Mouse (Mus musculus): ENCODE data around the gene Igf1r. TPM values are rescaled to one million over a fixed set of nuclear protein-coding genes. Genes with fewer than 3 reads are reported as not detected.
A peak's percentile ranks its signal among the peaks of the same experiment; 100 is the strongest.
"Not testable (repeated sequence)": the region's sequence is repeated elsewhere in the genome, so short reads cannot be mapped to it uniquely, and the experiment has no call there.

The Igf1r gene
- polyA plus RNA-seq, 1 experiment from 2014 or later: 25.6 TPM

DNA sequence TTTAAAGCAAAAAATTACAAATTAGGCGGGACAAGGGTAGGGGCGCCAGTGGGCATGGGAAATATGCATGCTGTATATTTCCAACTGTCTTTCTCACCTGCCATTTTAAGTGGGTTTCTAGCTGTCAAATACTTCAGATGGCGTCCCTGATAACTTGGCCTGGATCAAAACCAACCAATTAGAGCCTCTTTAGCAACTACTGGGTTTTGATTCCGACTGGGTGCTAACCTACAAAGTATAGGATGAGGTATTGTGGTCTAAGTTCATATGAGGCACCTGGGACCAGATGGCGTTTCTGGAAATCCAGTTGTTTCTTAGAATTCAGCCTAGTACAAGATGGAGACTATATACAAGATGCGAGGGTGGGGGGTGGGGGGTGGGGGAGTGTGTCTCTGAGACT is 319.2 kb downstream of the Igf1r start:
- WGBS: 88% methylated on average over 6 of the region's 6 CpGs

DNA sequence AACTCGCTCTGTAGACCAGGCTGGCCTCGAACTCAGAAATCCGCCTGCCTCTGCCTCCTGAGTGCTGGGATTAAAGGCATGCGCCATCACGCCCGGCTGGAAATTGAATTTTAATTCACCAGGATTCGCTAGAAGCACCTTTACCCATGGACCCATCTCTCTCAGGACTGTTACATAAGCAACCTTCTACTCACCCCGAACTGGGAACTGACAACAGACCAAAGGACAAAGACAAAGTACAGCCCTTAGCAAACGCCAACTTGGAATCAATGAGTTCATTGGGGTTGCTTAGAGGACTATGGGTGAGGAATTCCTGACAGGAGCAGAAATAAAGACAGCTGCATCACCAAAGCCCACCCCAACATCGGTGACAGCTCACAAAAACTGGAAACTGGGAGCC is 320.0 kb downstream of the Igf1r start:
- no peak overlapping the region for H3K9ac ChIP-seq
- H3K27ac ChIP-seq (ENCODE audit: poor library complexity, severe bottlenecking): no peak overlapping the region
- H3K36me3 ChIP-seq: no peaks in the 10 kb centered on the region
- H3K4me1 ChIP-seq (replicated peaks): peaks cover 9% of the 10 kb centered on the region
- ATAC-seq (ENCODE audit: insufficient number of reproducible peaks, low FRiP score): no peak
- peaks cover 19% of the 10 kb centered on the region for H3K27me3 ChIP-seq (replicated peaks)
- H3K4me2 ChIP-seq: no peak overlapping the region
- WGBS: 81% methylated on average over 10 of the region's 10 CpGs
- H3K9me3 ChIP-seq (replicated peaks): no peaks in the 10 kb centered on the region
- H3K4me3 ChIP-seq: no peak overlapping the region

More for the DNA sequence above, 319.2 kb downstream of the Igf1r start:
- Histone ChIP-seq H3K9me3 (replicated peaks) (no peaks in the 10 kb centered on the region), H3K27ac (ENCODE audit: poor library complexity, severe bottlenecking) (no peak overlapping the region), H3K4me3 (no peak overlapping the region), H3K4me2 (no peak overlapping the region), H3K9ac (no peak overlapping the region), H3K27me3 (replicated peaks) (peaks cover 12% of the 10 kb centered on the region), H3K36me3 (no peaks in the 10 kb centered on the region), H3K4me1 (replicated peaks) (peaks cover 9% of the 10 kb centered on the region)
- ATAC-seq (ENCODE audit: insufficient number of reproducible peaks, low FRiP score): no peak

DNA sequence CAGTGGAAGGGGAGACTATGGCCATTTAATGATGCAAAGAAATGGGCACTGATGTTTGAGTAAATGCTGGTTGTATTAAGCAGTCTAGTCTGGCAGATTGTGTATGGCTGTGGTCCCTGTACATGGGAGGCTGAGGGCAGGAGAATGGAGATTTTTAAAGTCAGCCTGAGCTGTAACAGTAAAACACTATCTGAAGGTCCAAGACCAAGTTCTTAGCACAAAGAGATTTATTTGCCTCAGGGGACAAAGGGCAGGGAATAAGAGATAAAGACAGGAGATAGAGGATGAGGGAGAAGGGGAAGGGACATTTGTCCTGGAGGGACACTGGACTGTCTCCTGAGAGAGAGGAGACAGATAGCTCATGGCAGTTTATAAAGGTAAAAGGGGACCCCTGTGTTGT is 320.9 kb downstream of the Igf1r start, which contains the start of gene Fam169b:
TSS of gene Fam169b (plus strand) at position 325 of the 400 bp plus-strand sequence.
- Histone ChIP-seq H3K4me1 (replicated peaks) (peaks cover 9% of the 10 kb centered on the region), H3K36me3 (no peaks in the 10 kb centered on the region), H3K9ac (no peak within 1 kb of the TSS), H3K4me2 (no peak within 1 kb of the TSS), H3K4me3 (no peak within 1 kb of the TSS), H3K9me3 (replicated peaks) (no peaks in the 10 kb centered on the region), H3K27ac (ENCODE audit: poor library complexity, severe bottlenecking) (no peak within 1 kb of the TSS), H3K27me3 (replicated peaks) (peaks cover 26% of the 10 kb centered on the region)
- no peak for ATAC-seq (ENCODE audit: insufficient number of reproducible peaks, low FRiP score)

DNA sequence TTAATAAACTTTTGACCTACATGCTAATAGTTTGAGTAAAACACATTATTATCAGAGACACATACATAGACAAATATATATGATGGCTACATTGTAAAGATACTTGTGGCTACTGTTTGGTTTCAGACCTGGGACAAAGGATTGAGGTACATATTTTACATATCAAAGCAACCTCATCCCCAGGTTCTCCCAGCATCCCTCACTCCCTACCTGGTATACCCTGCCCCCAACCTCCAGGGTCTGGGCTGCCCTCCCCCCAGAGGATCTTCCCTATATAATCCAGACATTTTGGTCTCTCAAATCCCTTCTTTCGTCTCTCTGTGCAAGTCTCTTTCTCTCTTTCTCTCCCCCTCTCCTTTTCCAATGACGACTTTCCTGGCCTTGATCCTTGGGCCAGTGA is 321.6 kb downstream of the Igf1r start:
- Histone ChIP-seq H3K4me3 (no peak overlapping the region), H3K9me3 (replicated peaks) (no peaks in the 10 kb centered on the region), H3K27me3 (replicated peaks) (peaks cover 29% of the 10 kb centered on the region), H3K4me2 (no peak overlapping the region), H3K4me1 (replicated peaks) (peaks cover 9% of the 10 kb centered on the region), H3K36me3 (no peaks in the 10 kb centered on the region), H3K27ac (ENCODE audit: poor library complexity, severe bottlenecking) (no peak overlapping the region), H3K9ac (no peak overlapping the region)
- no peak for ATAC-seq (ENCODE audit: insufficient number of reproducible peaks, low FRiP score)
- 59% methylated on average over 2 of the region's 2 CpGs for WGBS

DNA sequence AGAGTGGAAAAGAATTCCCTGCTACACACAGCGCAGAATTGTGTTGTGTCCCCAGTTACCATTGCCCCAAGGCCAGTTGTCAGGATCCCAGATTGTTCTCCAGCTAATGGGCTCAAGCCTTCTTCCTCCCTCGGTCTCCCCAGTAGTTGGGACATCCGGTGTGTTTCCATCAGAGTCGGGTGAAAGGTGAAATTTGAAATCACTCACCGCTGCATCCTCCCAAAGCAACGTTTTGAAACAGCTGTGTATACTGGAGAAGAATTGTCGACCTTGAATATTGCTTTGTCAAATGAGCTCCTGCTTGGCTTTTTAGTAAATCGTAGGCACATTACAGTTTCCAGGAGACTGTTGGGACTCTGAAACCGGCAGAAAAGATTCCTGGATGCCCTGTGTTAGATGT is 322.3 kb downstream of the Igf1r start:
- H3K9me3 ChIP-seq (replicated peaks): no peaks in the 10 kb centered on the region
- H3K9ac ChIP-seq: no peak overlapping the region
- H3K4me3 ChIP-seq: no peak overlapping the region
- peaks cover 34% of the 10 kb centered on the region for H3K27me3 ChIP-seq (replicated peaks)
- no peak for ATAC-seq (ENCODE audit: insufficient number of reproducible peaks, low FRiP score)
- no peaks in the 10 kb centered on the region for H3K36me3 ChIP-seq
- H3K27ac ChIP-seq (ENCODE audit: poor library complexity, severe bottlenecking): no peak overlapping the region
- 66% methylated on average over 9 of the region's 9 CpGs for WGBS
- H3K4me2 ChIP-seq: no peak overlapping the region
- peaks cover 9% of the 10 kb centered on the region for H3K4me1 ChIP-seq (replicated peaks)

DNA sequence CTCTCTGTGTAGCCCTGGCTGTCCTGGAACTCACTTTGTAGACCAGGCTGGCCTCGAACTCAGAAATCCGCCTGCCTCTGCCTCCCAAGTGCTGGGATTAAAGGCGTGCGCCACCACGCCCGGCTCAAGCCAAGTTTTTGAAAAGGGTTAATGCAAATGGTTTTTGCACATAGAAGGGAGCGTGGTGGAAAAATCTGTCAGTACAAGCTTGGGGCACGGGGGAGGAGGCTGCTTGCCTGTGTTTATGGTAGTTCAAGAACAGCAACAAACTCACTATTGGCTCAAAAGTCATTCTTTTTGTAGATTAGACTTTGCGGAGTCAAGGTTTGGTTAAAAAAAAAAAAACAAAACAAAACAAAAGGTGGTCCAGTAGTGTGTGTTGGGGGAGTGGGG is 322.8 kb downstream of the Igf1r start:
- 39% methylated on average over 9 of the region's 9 CpGs for WGBS
- Histone ChIP-seq H3K4me3 (peak overlapping the region; percentile 50), H3K9ac (peak overlapping the region; percentile 63), H3K4me2 (peak overlapping the region; percentile 92), H3K27me3 (replicated peaks) (peaks cover 34% of the 10 kb centered on the region)
- not testable (repeated sequence) for H3K9me3 ChIP-seq (replicated peaks); H3K27ac ChIP-seq (ENCODE audit: poor library complexity, severe bottlenecking); H3K36me3 ChIP-seq; ATAC-seq (ENCODE audit: insufficient number of reproducible peaks, low FRiP score); H3K4me1 ChIP-seq (replicated peaks)

DNA sequence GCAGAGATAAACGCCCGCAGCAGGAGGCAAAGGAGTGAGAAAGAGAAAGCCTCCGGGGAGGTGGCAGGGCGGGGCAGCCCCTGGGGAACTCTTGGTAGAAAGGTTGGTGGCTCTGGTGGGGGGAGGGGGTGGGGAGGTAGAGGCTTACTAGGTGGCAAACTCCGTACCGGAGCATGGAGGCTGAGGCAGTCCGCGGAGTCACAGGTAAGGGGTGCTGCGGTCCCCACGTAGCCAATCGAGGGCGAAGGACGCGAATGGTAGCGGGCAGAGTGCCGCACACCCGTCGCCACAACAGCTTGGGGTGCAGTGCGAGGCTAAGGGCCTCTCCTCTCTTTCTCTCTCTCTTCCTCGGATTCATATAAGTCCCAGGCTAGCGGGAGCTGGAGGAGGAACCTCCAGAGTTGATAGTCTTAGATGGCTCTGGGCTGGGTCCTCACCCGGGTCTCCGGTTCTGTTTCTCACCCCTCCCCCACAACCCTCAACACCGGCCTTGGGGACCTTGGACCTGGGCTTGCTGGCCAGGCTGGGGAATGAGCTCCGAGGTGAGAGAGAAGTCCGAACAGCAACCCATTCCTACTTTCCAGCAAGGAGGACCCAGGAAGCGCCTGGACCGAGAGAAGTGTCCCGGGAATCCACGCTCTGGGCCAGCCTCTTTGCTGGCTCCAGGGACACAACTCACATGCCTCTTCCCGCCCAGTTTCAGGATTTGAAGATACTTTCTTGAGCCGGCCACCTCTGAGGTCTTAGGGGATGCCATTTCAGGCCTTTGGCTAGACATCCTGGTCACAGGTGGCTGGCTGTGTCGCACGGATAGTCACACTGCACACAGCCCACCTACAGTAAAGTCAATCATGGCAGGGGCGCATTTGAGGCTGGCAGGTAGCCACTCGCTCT is 323.5 kb downstream of the Igf1r start:
- ATAC-seq (ENCODE audit: insufficient number of reproducible peaks, low FRiP score): no peak
- H3K27ac ChIP-seq (ENCODE audit: poor library complexity, severe bottlenecking): no peak overlapping the region
- H3K4me3 ChIP-seq: peak overlapping the region; percentile 50
- peak overlapping the region; percentile 63 for H3K9ac ChIP-seq
- peaks cover 13% of the 10 kb centered on the region for H3K4me1 ChIP-seq (replicated peaks)
- WGBS: 4% methylated on average over 36 of the region's 36 CpGs
- no peaks in the 10 kb centered on the region for H3K36me3 ChIP-seq
- H3K27me3 ChIP-seq (replicated peaks): peaks cover 34% of the 10 kb centered on the region
- H3K4me2 ChIP-seq: peak overlapping the region; percentile 92
- H3K9me3 ChIP-seq (replicated peaks): no peaks in the 10 kb centered on the region

DNA sequence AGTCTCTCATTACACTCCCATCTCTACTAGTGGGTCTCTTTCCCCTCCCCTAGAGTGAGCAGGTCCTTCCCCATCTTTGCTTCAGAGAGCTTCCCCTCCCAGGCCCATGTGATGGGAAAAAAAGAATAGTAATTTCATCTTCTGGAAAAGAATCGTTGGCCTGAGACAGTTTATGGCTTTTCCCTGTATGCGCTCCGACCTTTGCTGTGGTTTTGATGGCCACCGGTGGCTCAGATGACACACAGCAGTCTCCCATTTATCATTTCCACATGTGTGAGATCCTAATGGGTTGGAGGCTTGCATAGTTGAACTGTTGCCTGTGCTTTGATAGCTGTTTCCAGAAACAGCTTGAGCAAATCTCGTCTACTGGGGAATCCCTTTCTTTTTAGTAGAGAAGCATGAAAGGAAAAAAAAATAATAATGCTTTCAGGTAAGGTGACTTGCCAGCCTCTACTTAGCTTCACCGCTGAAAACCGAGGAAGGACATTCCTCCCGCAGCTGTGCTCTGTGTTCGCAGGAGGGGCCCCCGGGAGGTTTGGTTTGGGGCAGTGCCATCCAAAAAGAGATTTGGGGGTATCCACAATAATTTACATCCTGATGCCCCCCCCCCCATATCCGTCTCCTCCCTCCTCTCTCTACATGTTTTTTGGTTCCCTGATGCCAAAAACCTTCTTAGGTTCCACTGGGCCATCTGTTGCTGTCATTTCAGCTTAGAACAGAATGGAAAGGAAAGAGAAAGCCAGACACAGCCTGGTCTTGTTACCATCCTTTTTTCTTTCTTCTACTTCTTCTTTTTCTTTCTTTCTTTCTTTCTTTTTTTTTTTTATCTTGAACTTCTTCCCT is 324.6 kb downstream of the Igf1r start:
- Histone ChIP-seq H3K9ac (no peak overlapping the region), H3K4me3 (no peak overlapping the region), H3K4me2 (no peak overlapping the region), H3K27ac (ENCODE audit: poor library complexity, severe bottlenecking) (no peak overlapping the region), H3K36me3 (no peaks in the 10 kb centered on the region), H3K4me1 (replicated peaks) (peaks cover 13% of the 10 kb centered on the region), H3K9me3 (replicated peaks) (no peaks in the 10 kb centered on the region), H3K27me3 (replicated peaks) (peaks cover 34% of the 10 kb centered on the region)
- ATAC-seq (ENCODE audit: insufficient number of reproducible peaks, low FRiP score): no peak
- WGBS: 43% methylated on average over 11 of the region's 11 CpGs

DNA sequence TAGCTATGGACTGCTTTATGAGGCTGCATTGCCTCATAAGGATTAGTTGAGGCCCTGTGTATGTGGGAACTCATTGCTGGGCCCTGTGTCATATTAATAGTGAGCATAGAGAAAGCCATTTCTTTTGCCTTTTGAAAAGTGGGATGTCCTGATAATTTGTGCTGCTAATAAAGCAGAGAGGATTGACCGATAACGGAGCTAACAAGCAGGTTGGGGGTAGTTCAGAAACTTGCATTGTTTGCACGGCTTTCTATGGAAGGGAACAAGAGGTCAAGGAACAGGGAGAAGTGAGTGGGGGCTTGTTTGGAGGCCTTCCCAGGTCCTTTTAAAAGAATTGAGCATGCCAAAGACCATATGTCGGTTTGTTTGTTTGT is 325.3 kb downstream of the Igf1r start:
- no peaks in the 10 kb centered on the region for H3K9me3 ChIP-seq (replicated peaks)
- H3K4me3 ChIP-seq: no peak overlapping the region
- H3K27me3 ChIP-seq (replicated peaks): peaks cover 32% of the 10 kb centered on the region
- H3K4me1 ChIP-seq (replicated peaks): peaks cover 13% of the 10 kb centered on the region
- H3K9ac ChIP-seq: no peak overlapping the region
- no peak overlapping the region for H3K4me2 ChIP-seq
- no peak overlapping the region for H3K27ac ChIP-seq (ENCODE audit: poor library complexity, severe bottlenecking)
- H3K36me3 ChIP-seq: no peaks in the 10 kb centered on the region
- no peak for ATAC-seq (ENCODE audit: insufficient number of reproducible peaks, low FRiP score)
- 80% methylated on average over 4 of the region's 4 CpGs for WGBS

DNA sequence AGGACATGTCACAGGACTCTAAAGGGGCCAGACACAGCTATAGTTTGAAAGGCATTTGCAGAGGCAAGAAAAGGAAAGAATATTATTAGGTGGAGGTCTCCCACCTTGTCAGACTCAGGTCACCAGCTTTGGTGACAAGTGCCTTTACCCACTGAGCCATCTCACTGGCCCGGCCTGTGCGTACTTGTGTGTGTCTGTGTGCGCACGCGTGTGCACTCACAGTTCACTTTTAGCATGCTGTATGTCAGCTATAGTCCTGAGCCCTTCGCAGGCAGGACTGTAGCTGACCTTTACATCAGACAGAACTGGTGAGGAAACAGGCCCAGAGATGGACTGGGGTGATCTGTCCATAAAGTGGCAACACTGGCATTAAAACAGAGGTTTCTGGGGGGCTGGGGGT is 325.8 kb downstream of the Igf1r start:
- peaks cover 31% of the 10 kb centered on the region for H3K27me3 ChIP-seq (replicated peaks)
- H3K4me1 ChIP-seq (replicated peaks): peaks cover 13% of the 10 kb centered on the region
- no peaks in the 10 kb centered on the region for H3K36me3 ChIP-seq
- 90% methylated on average over 6 of the region's 6 CpGs for WGBS
- no peak overlapping the region for H3K27ac ChIP-seq (ENCODE audit: poor library complexity, severe bottlenecking)
- H3K9me3 ChIP-seq (replicated peaks): no peaks in the 10 kb centered on the region
- H3K4me3 ChIP-seq: no peak overlapping the region
- no peak for ATAC-seq (ENCODE audit: insufficient number of reproducible peaks, low FRiP score)
- H3K4me2 ChIP-seq: no peak overlapping the region
- no peak overlapping the region for H3K9ac ChIP-seq

DNA sequence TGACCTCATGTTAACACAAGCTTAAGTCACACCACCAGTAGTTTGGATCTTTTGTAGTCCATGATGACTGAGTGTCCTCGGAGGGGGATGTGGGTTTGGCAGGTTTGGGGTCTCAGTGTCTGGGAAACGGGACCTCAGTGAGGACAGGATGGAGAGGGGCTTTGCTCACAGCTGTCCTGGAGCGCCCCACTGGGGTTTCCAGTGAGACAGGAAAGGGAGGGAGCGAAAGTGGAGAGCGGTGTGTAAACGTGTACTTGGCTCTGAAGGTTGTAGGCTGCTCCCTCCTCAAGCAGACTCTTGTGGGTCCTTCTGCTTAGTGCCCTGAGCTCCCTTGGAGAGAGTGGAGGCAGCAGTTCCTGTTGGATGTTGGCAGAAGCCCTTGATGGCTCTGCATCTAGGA is 326.3 kb downstream of the Igf1r start:
- Histone ChIP-seq H3K4me3 (no peak overlapping the region), H3K27me3 (replicated peaks) (peaks cover 31% of the 10 kb centered on the region), H3K4me1 (replicated peaks) (peaks cover 13% of the 10 kb centered on the region), H3K9ac (no peak overlapping the region), H3K4me2 (no peak overlapping the region), H3K27ac (ENCODE audit: poor library complexity, severe bottlenecking) (no peak overlapping the region), H3K36me3 (no peaks in the 10 kb centered on the region), H3K9me3 (replicated peaks) (no peaks in the 10 kb centered on the region)
- 64% methylated on average over 6 of the region's 6 CpGs for WGBS
- ATAC-seq (ENCODE audit: insufficient number of reproducible peaks, low FRiP score): no peak
